Mouse (Mus musculus): ENCODE data around the gene Lyar. TPM values are rescaled to one million over a fixed set of nuclear protein-coding genes. Genes with fewer than 3 reads are reported as not detected.
A peak's percentile ranks its signal among the peaks of the same experiment; 100 is the strongest.

The Lyar gene
- total RNA-seq, 2 experiments from 2014 or later, result 18.7 to 19.9 TPM

DNA sequence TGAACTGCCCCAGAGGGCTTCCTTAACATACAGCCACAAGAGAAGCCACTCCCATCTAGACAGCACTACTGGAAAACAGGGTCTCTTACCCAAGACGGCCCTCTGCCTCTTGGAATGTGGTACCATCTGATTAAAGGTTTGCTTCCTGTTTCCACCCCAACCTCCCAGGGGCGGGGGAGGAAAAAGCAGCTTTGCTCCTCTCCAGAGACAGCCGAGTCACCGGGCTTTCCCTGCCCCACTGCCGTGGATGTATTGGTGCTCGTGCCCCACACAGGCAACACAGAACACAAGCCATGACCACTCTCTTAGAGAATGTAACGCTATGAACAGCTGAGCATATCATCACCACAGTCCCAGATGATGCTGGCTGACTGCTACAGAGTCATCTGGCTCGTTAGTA lies 11.3 kb upstream of the Lyar start:
- H3K27ac ChIP-seq, result no peak overlapping the region
- intact Hi-C loops (cut with DNase I), result no loop called here
- no peak for DNase-seq

GRCm38 (mm10) chr5:38211691-38212090 lies 8.6 kb upstream of the Lyar start:
- Histone ChIP-seq H3K4me3 (no peak overlapping the region), H3K27ac (no peak overlapping the region)
- DNase-seq, result no peak
- intact Hi-C loops (cut with DNase I), result no loop called here
- TF ChIP-seq CTCF (IDR thresholded peaks at IDR 0.05), result no peak

More for the DNA sequence above, 11.3 kb upstream of the Lyar start:
- TF ChIP-seq CTCF (IDR thresholded peaks at IDR 0.05), result no peak
- H3K4me3 ChIP-seq, result no peak overlapping the region

GRCm38 (mm10) chr5:38213009-38213408 lies 7.3 kb upstream of the Lyar start:
- Histone ChIP-seq H3K4me3 (no peak overlapping the region), H3K27ac (no peak overlapping the region)
- DNase-seq, result no peak
- intact Hi-C loops (cut with DNase I), result no loop called here
- TF ChIP-seq CTCF (IDR thresholded peaks at IDR 0.05), result no peak

DNA sequence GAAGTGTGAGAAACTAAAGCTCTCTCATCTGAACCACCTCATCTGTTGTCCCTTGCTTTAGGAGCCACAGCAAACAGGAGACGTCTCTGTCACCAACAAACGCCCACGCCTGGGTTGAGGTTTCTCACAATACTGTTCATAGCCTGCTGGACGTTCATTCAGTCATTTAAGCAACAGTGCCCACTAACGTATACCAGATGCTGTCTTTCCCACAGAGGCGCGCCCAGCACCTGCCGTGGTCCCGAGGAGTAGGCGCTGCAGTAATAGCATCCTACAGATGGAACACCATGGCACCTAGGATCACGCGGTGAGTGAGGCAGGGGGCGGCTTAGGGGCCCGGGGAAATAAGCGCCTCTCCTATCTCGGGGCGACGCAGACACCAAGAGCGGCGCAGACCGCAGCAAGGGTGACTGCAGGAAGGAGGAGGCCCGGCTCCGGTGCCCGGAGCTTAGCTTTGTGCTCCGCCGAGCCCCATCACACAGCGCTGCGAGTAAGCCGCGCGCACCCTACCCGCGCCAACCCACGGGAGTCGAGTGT lies 431 bp upstream of the Lyar start:
- peak overlapping the region; percentile 91 for H3K27ac ChIP-seq
- H3K4me3 ChIP-seq, result peak overlapping the region; percentile 98
- no peak for TF ChIP-seq CTCF (IDR thresholded peaks at IDR 0.05)
- intact Hi-C loops (cut with DNase I), result loop anchor here (2.0 kb wide), 1 partner anchor 41 kb away; the partner anchor contains the start of gene Tmem128
- DNase-seq, result no peak

DNA sequence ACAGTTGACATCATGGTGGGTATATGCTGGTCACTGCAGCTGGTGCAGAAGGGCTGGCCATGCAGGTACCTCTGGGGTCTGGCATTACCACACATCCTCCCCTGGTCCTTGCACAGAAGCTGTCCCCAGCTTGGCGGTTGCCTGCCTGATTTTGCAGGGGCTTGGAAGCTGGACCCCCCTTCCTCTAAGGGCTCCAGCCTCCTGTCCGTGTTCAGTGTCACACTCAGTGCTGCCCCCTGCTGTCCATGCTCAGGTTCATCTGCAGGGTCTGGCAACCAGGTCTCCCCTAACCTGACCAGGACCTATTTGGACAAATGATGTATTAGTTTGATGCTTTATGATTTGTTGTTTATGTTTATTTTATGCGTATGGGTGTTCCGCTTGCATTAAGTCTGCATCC lies 15.2 kb downstream of the Lyar start:
- DNase-seq, result peak; percentile 62
- H3K27ac ChIP-seq, result no peak overlapping the region
- intact Hi-C loops (cut with DNase I), result no loop called here
- no peak overlapping the region for H3K4me3 ChIP-seq
- TF ChIP-seq CTCF (IDR thresholded peaks at IDR 0.05), result peak; percentile 70

DNA sequence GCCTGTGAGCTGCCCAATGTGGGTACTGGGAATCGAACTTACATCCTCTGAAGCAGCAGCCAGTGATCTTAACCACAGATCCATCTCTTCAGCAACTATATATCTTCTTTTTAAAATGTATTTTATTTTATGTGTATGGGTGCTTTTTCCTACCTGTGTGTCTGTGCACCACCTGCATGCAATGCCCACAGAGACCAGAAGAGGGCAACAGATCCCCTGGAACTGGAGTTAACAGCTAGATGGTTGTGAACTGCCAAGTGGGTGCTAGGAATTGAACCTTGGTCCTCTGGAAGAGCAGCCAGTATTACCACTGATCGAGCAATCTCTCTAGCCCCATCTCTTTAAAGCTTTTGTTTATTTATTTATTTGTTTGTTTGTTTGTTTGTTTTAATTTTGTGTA lies 16.4 kb downstream of the Lyar start:
- intact Hi-C loops (cut with DNase I), result no loop called here
- DNase-seq, result no peak
- peak; percentile 23; the same call in 1 of the 2 replicates for TF ChIP-seq CTCF (IDR thresholded peaks at IDR 0.05)

DNA sequence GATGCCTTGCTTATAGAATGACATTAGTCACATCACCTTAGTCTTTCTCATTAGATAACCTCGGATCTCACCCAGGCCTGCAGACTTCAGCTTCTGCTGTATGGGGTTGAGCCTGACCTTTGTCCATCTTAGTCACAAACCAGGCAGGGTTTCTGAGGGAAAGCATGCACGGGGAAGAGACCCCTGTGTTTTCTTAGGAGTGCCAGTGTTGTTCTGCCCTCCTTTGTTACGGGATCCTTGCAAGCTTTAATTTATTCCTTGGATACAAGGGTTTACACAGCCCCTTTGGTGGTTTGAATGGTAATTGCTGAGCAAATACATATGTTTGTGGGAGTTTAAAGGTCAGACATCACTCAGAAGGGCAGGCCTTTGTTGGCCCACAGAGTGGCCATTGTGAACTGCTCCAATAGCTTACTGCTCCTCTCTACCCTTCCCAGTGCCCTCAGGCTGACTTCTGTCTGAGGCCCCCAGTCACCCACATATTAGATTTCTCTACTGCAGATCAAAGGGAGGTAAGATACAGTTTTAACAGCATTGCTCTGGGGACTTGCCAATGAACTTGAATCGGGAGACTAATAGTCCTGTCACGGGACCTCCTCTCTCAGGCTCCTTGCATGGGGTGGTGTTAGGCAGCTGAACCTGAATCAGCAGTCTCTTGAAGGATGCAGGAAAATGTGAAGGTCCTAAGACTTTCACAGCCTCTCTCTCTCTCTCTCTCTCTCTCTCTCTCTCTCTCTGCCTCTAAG lies 20.6 kb downstream of the Lyar start:
- no peak for DNase-seq
- no peak overlapping the region for H3K27ac ChIP-seq
- H3K4me3 ChIP-seq, result no peak overlapping the region
- intact Hi-C loops (cut with DNase I), result no loop called here
- TF ChIP-seq CTCF (IDR thresholded peaks at IDR 0.05), result no peak

More for the DNA sequence above, 16.4 kb downstream of the Lyar start:
- Histone ChIP-seq H3K4me3 (no peak overlapping the region), H3K27ac (no peak overlapping the region)

DNA sequence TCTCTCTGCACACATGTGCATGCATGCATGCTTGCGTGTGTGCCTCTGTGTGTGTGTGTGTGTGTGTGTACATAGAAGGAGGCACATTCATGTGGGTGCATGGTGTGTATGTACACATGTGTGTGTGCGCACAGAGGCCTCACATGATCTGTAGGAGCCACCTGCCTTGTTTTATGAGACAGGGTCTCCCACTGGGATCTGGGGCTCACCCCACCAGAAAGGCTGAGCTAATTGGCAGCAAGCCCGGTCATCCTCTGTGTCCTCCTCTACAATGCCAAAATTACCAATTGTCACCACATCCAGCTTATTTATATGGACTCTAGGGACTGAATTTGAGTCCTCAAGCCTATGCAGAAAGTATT lies 21.2 kb downstream of the Lyar start:
- Histone ChIP-seq H3K4me3 (no peak overlapping the region), H3K27ac (no peak overlapping the region)
- intact Hi-C loops (cut with DNase I), result no loop called here
- TF ChIP-seq CTCF (IDR thresholded peaks at IDR 0.05), result no peak
- DNase-seq, result no peak

GRCm38 (mm10) chr5:38241966-38242365 lies 21.7 kb downstream of the Lyar start:
- Histone ChIP-seq H3K4me3 (no peak overlapping the region), H3K27ac (no peak overlapping the region)
- TF ChIP-seq CTCF (IDR thresholded peaks at IDR 0.05), result no peak
- no peak for DNase-seq
- intact Hi-C loops (cut with DNase I), result no loop called here

GRCm38 (mm10) chr5:38255195-38255594 lies 34.9 kb downstream of the Lyar start:
- intact Hi-C loops (cut with DNase I), result no loop called here

GRCm38 (mm10) chr5:38255644-38256043 lies 35.4 kb downstream of the Lyar start:
- Histone ChIP-seq H3K27ac (no peak overlapping the region), H3K4me3 (no peak overlapping the region)
- no peak for TF ChIP-seq CTCF (IDR thresholded peaks at IDR 0.05)
- DNase-seq, result no peak
- intact Hi-C loops (cut with DNase I), result no loop called here

More at GRCm38 (mm10) chr5:38255195-38255594, 34.9 kb downstream of the Lyar start:
- peak; percentile 50 for TF ChIP-seq CTCF (IDR thresholded peaks at IDR 0.05)
- Histone ChIP-seq H3K4me3 (no peak overlapping the region), H3K27ac (no peak overlapping the region)
- DNase-seq, result no peak

DNA sequence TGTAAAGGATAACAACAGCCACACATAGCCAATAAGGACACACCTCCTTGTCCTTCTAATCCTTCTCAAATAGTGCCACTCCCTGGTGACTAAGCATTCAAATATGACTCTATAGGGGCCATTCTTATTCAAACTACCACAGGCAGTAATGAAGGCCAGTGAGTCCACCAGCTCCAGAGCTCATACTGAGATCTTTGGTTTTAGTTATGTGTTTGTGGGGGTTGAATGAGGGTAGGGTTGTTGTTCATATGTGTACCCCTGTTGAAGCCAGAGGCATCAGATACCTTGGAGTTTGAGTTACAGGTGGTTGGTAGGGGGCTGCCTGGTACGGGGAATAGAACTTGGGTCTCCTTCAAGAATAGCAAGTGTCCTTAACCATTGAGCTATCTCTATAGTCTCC lies 36.3 kb downstream of the Lyar start:
- intact Hi-C loops (cut with DNase I), result no loop called here
- TF ChIP-seq CTCF (IDR thresholded peaks at IDR 0.05), result no peak

GRCm38 (mm10) chr5:38258034-38258772 lies 37.9 kb downstream of the Lyar start:
- intact Hi-C loops (cut with DNase I), result no loop called here
- no peak for DNase-seq
- Histone ChIP-seq H3K4me3 (no peak overlapping the region), H3K27ac (no peak overlapping the region)
- no peak for TF ChIP-seq CTCF (IDR thresholded peaks at IDR 0.05)

More for the DNA sequence above, 36.3 kb downstream of the Lyar start:
- Histone ChIP-seq H3K4me3 (no peak overlapping the region), H3K27ac (no peak overlapping the region)
- DNase-seq, result no peak
